18 mouse cellular contexts compared by ENCODE assay signal in the genomic region with DNA sequence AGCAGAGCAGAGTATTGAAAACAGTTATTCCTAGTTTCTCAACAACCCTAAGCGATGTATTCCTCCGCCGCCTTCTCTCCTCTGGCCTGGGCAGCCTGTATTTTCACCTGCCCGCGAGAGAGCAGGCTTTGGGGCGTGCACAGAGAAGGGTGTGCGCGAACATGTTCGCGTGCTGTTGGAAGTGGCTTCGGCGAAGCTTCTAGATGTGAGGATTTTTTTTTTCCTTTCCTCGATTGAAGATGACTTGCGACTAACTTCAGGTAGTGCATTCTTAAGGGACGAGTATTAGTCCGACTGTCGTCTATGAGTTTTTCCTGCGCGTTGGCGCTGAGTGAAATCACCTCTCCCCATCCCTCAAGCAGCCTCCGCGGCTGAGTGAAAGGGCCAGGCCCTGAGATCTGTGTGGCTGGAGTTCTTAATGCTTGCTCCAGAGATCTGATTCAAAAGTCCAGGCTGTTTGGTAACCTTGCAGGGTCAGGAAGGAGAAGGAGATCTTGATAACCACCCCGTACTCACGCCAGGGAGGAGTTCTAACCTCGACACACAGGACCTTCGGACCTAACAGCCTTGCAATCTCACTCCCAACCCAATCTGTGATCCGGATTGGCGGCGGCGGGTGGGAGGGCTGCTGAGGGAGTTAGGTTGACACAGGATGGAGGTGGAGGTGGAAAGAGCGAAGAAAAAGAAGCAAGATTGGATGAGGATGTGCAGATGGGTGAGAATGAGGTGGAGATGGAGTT. TPM values are rescaled to one million over a fixed set of nuclear protein-coding genes. Genes with fewer than 3 reads are reported as not detected.
DNase-seq lines count a peak whose midpoint lies in the region; ATAC-seq and TF ChIP-seq lines count a peak whose summit lies in the region.
"Had no signal": no experiment of that assay in that cellular context is flagged by ENCODE, and none has a peak within 500 bp of the region (broad histone marks: within the 10 kb centered on the region; RNA-seq: fewer than 3 reads in every experiment).

No protein-coding gene starts in this region.

- no peak for ATAC-seq in hindbrain, embryonic 13.5 days (ENCODE audit: low FRiP score)
- no peak for ATAC-seq in embryonic facial prominence, embryonic 13.5 days (ENCODE audit: insufficient number of reproducible peaks, insufficient read depth, low FRiP score, low TSS enrichment, low read depth)
- ATAC-seq in forebrain, postnatal 0 days: 0 out of 2 replicates have a peak, but pooled peaks have one; percentile 40
- ATAC-seq in midbrain, postnatal 0 days (ENCODE audit: low FRiP score): no peak
- no peak for ATAC-seq in megakaryocyte, adult 5-6 weeks (ENCODE audit: poor library complexity, severe bottlenecking)

- H3K9ac ChIP-seq in hindbrain, embryonic 13.5 days: no peak overlapping the region
- H3K9ac ChIP-seq in embryonic facial prominence, embryonic 13.5 days: 0 out of 2 replicates have a peak overlapping the region, but pooled peaks have one; percentile 32
- H3K9ac ChIP-seq in forebrain, postnatal 0 days: no peak overlapping the region
- 0 out of 2 replicates have a peak overlapping the region, but pooled peaks have one; percentile 25 for H3K9ac ChIP-seq in midbrain, postnatal 0 days (replicated peaks; ENCODE audit: low read length, poor library complexity, severe bottlenecking)
- H3K9ac ChIP-seq: kidney, embryonic 15.5 days; lung, embryonic 15.5 days had no signal

- under 1% methylated on average over 31 of the region's 31 CpGs for WGBS in hindbrain, embryonic 10.5 days
- 1% methylated on average over 31 of the region's 31 CpGs for WGBS in hindbrain, embryonic 13.5 days
- 1% methylated on average over 31 of the region's 31 CpGs for WGBS in embryonic facial prominence, embryonic 13.5 days
- WGBS in forebrain, postnatal 0 days: 9% methylated on average over 31 of the region's 31 CpGs
- WGBS in midbrain, postnatal 0 days: 2% methylated on average over 31 of the region's 31 CpGs

- no peak overlapping the region for H3K27ac ChIP-seq in hindbrain, embryonic 10.5 days
- H3K27ac ChIP-seq in hindbrain, embryonic 13.5 days: no peak overlapping the region
- no peak overlapping the region for H3K27ac ChIP-seq in embryonic facial prominence, embryonic 13.5 days
- H3K27ac ChIP-seq in forebrain, postnatal 0 days (ENCODE audit: low read depth, low read length): no peak overlapping the region
- peak overlapping the region; percentile 44; the same call in 1 of the 2 replicates for H3K27ac ChIP-seq in midbrain, postnatal 0 days (ENCODE audit: low read depth, low read length)
- H3K27ac ChIP-seq: kidney, embryonic 15.5 days; lung, embryonic 15.5 days had no signal

- peaks cover 100% of the 10 kb centered on the region for H3K27me3 ChIP-seq in hindbrain, embryonic 10.5 days (ENCODE audit: insufficient read depth, poor library complexity, severe bottlenecking)
- peaks cover 100% of the 10 kb centered on the region for H3K27me3 ChIP-seq in hindbrain, embryonic 13.5 days
- peaks cover 100% of the 10 kb centered on the region for H3K27me3 ChIP-seq in embryonic facial prominence, embryonic 13.5 days
- peaks cover 92% of the 10 kb centered on the region for H3K27me3 ChIP-seq in forebrain, postnatal 0 days (ENCODE audit: insufficient read depth, low read length)
- H3K27me3 ChIP-seq in midbrain, postnatal 0 days (ENCODE audit: insufficient read depth, low read length): peaks cover 96% of the 10 kb centered on the region

- DNase-seq in hindbrain, embryonic 10.5 days (ENCODE audit: low spot score): peak; percentile 38
- no peak for DNase-seq in forebrain, postnatal 0 days
- DNase-seq in midbrain, postnatal 0 days (ENCODE audit: low spot score): no peak
- DNase-seq in T-cell, adult 2 months (ENCODE audit: low spot score): no peak
- no peak for DNase-seq in layer of hippocampus, adult 9-10 months (ENCODE audit: low spot score)
- DNase-seq: adrenal gland, adult 8-10 months; cerebellum, adult 8-10 months; gastrocnemius, postnatal 14 days; heart, postnatal 10 days; right cerebral cortex, postnatal 25 days had no signal

- peaks cover 32% of the 10 kb centered on the region for H3K4me1 ChIP-seq in hindbrain, embryonic 10.5 days (replicated peaks)
- H3K4me1 ChIP-seq in hindbrain, embryonic 13.5 days (replicated peaks): peaks cover 8% of the 10 kb centered on the region
- peaks cover 22% of the 10 kb centered on the region for H3K4me1 ChIP-seq in embryonic facial prominence, embryonic 13.5 days
- no peaks in the 10 kb centered on the region; the same call in 1 of the 2 replicates for H3K4me1 ChIP-seq in forebrain, postnatal 0 days (ENCODE audit: insufficient read depth)
- H3K4me1 ChIP-seq in midbrain, postnatal 0 days (ENCODE audit: insufficient read depth, low read length): no peaks in the 10 kb centered on the region
- H3K4me1 ChIP-seq: lung, embryonic 15.5 days had no signal

- H3K36me3 ChIP-seq in hindbrain, embryonic 10.5 days: no peaks in the 10 kb centered on the region
- no peaks in the 10 kb centered on the region for H3K36me3 ChIP-seq in hindbrain, embryonic 13.5 days
- H3K36me3 ChIP-seq in embryonic facial prominence, embryonic 13.5 days: no peaks in the 10 kb centered on the region
- no peaks in the 10 kb centered on the region for H3K36me3 ChIP-seq in forebrain, postnatal 0 days (ENCODE audit: insufficient read depth)
- no peaks in the 10 kb centered on the region for H3K36me3 ChIP-seq in midbrain, postnatal 0 days (ENCODE audit: insufficient read depth, low read length)
- H3K36me3 ChIP-seq: kidney, embryonic 15.5 days; lung, embryonic 15.5 days had no signal

- TF ChIP-seq CTCF in forebrain, postnatal 0 days (IDR thresholded peaks at IDR 0.05; ENCODE audit: low read depth): no peak
- TF ChIP-seq CTCF in midbrain, postnatal 0 days (IDR thresholded peaks at IDR 0.05): no peak

- no peaks in the 10 kb centered on the region for H3K9me3 ChIP-seq in hindbrain, embryonic 10.5 days
- no peaks in the 10 kb centered on the region for H3K9me3 ChIP-seq in hindbrain, embryonic 13.5 days
- no peaks in the 10 kb centered on the region for H3K9me3 ChIP-seq in embryonic facial prominence, embryonic 13.5 days
- no peaks in the 10 kb centered on the region for H3K9me3 ChIP-seq in forebrain, postnatal 0 days (ENCODE audit: low read length)
- no peaks in the 10 kb centered on the region for H3K9me3 ChIP-seq in midbrain, postnatal 0 days (ENCODE audit: low read length)
- H3K9me3 ChIP-seq: kidney, embryonic 15.5 days; lung, embryonic 15.5 days; megakaryocyte, embryonic 14.5 days had no signal

- no peak overlapping the region for H3K4me2 ChIP-seq in hindbrain, embryonic 13.5 days
- peak overlapping the region; percentile 62 for H3K4me2 ChIP-seq in embryonic facial prominence, embryonic 13.5 days
- H3K4me2 ChIP-seq in forebrain, postnatal 0 days (ENCODE audit: low read depth): peak overlapping the region; percentile 45
- H3K4me2 ChIP-seq in midbrain, postnatal 0 days (ENCODE audit: low read depth, low read length, poor library complexity, severe bottlenecking): peak overlapping the region; percentile 18
- H3K4me2 ChIP-seq: kidney, embryonic 15.5 days; liver, embryonic 11.5 days; lung, embryonic 15.5 days had no signal

- no peak overlapping the region; the same call in 1 of the 2 replicates for H3K4me3 ChIP-seq in hindbrain, embryonic 10.5 days
- no peak overlapping the region for H3K4me3 ChIP-seq in hindbrain, embryonic 13.5 days
- peak overlapping the region; percentile 45; the same call in 1 of the 2 replicates for H3K4me3 ChIP-seq in embryonic facial prominence, embryonic 13.5 days
- peak overlapping the region; percentile 24 for H3K4me3 ChIP-seq in forebrain, postnatal 0 days (ENCODE audit: low read depth, low read length)
- H3K4me3 ChIP-seq in midbrain, postnatal 0 days (ENCODE audit: low read depth, low read length): peak overlapping the region; percentile 11; the same call in 1 of the 2 replicates
- H3K4me3 ChIP-seq: kidney, embryonic 15.5 days; lung, embryonic 15.5 days; megakaryocyte, embryonic 14.5 days had no signal

RNA-seq across cellular contexts. Expression of a gene that starts 0.7 kb away (rescaled TPM):
- 0.46 and 1.9 TPM in 2 replicates for polyA plus RNA-seq in hindbrain, embryonic 10.5 days (2016; fragmentation: Nextera tagmentation; extraction: Ambion mirVana)
- 0.85 and 0.97 TPM in 2 replicates for polyA plus RNA-seq in hindbrain, embryonic 13.5 days (2015; fragmentation: Nextera tagmentation; extraction: Ambion mirVana)
- polyA plus RNA-seq in embryonic facial prominence, embryonic 13.5 days (2015; fragmentation: Nextera tagmentation; extraction: Ambion mirVana): 4.5 and 8.3 TPM in 2 replicates
- total RNA-seq in forebrain, postnatal 0 days (2014; rRNA removed): 3.5 and 12.0 TPM in 2 replicates
- 9.5 and 16.6 TPM in 2 replicates for polyA plus RNA-seq in forebrain, postnatal 0 days (2015; fragmentation: Nextera tagmentation; extraction: Ambion mirVana)
- total RNA-seq in midbrain, postnatal 0 days (2014; rRNA removed): 11.2 and 12.8 TPM in 2 replicates
- polyA plus RNA-seq in midbrain, postnatal 0 days (2015; fragmentation: Nextera tagmentation; extraction: Ambion mirVana): 23.3 and 28.0 TPM in 2 replicates
- not detected in 2 replicates for total RNA-seq in megakaryocyte, adult 5-6 weeks (2015)
- not detected in 2 replicates for total RNA-seq in megakaryocyte, adult 5-6 weeks (2017)
- total RNA-seq: adrenal gland, adult 8-10 months; gastrocnemius, postnatal 14 days; heart, postnatal 10 days had no signal
- polyA plus RNA-seq: kidney, embryonic 15.5 days; liver, embryonic 11.5 days; lung, embryonic 15.5 days; urinary bladder, adult 2 months had no signal

Comparison
In these comparisons a context has a peak if more than half of its experiments do, and no peak if none do; other contexts are left out.
1. H3K4me3 ChIP-seq: peak in embryonic facial prominence, embryonic 13.5 days (single experiment), forebrain, postnatal 0 days (single experiment) and midbrain, postnatal 0 days (single experiment); none in hindbrain, embryonic 10.5 days (single experiment) and hindbrain, embryonic 13.5 days (single experiment).
2. H3K9ac ChIP-seq: peak in embryonic facial prominence, embryonic 13.5 days (single experiment) and midbrain, postnatal 0 days (single experiment); none in hindbrain, embryonic 13.5 days (single experiment) and forebrain, postnatal 0 days (single experiment).